Mouse (Mus musculus): ENCODE results near the gene Rnf212b. TPM values are rescaled to one million over a fixed set of nuclear protein-coding genes. Genes with fewer than 3 reads are reported as not detected.

The Rnf212b gene
- polyA plus RNA-seq, 1 experiment from 2014 or later = not detected

DNA sequence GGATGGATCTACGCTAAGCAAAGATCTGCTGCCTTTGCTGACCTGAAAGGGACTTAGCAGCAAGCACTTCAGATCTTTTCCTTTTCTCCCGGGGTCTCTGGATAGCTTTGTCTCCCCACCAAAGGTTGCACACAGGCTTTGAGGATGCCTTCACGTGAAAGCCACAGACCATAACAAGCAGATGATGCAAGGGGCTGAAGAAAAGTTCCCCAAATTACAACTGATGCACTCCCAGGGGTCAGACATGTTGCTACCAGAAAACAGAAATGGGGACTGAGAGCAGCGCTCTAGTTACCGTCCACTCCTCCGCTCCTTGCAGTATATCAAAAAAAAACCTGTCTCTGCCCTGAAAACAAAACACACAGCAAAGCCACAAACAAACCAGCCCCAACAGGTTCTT is 21.8 kb upstream of the Rnf212b start:
- ATAC-seq (ENCODE audit: insufficient read depth, low FRiP score) = no peak
- 74% methylated on average over 6 of the region's 6 CpGs for WGBS
- no peak overlapping the region for H3K4me3 ChIP-seq (replicated peaks; ENCODE audit: low read length)
- no peaks in the 10 kb centered on the region for H3K36me3 ChIP-seq (ENCODE audit: control insufficient read depth, insufficient read depth, low read length)
- no peaks in the 10 kb centered on the region for H3K4me1 ChIP-seq (ENCODE audit: control insufficient read depth, insufficient read depth, low read length)
- no peaks in the 10 kb centered on the region for H3K9me3 ChIP-seq (replicated peaks; ENCODE audit: control insufficient read depth, low read length)
- no peak overlapping the region for H3K9ac ChIP-seq (ENCODE audit: low read length)
- H3K27me3 ChIP-seq (ENCODE audit: control insufficient read depth, insufficient read depth, low read length) = no peaks in the 10 kb centered on the region
- no peak overlapping the region for H3K27ac ChIP-seq (ENCODE audit: low read length)
- H3K4me2 ChIP-seq (ENCODE audit: low read depth, low read length) = no peak overlapping the region

DNA sequence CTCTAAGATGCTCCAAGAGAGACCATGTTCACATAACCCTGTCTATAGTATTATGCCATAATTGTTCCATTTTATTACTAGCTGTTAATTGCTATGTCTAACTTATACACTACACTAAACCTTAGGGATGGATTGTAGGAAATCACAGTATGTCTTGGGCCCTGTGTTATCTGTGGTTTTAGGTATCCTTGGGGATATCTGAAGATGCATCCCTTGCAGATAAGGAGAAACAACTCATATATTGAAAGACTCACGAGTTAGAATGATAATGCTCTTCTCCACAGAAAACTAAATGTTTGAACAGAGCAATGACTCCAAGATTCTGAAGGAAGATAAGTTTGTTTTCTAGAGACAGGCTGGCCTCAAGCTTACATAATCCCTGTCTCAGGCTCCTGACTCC is 20.6 kb upstream of the Rnf212b start:
- Histone ChIP-seq H3K9ac (ENCODE audit: low read length) (no peak overlapping the region), H3K4me2 (ENCODE audit: low read depth, low read length) (no peak overlapping the region), H3K27ac (ENCODE audit: low read length) (no peak overlapping the region), H3K36me3 (ENCODE audit: control insufficient read depth, insufficient read depth, low read length) (no peaks in the 10 kb centered on the region), H3K9me3 (replicated peaks; ENCODE audit: control insufficient read depth, low read length) (no peaks in the 10 kb centered on the region), H3K27me3 (ENCODE audit: control insufficient read depth, insufficient read depth, low read length) (no peaks in the 10 kb centered on the region), H3K4me3 (replicated peaks; ENCODE audit: low read length) (no peak overlapping the region), H3K4me1 (ENCODE audit: control insufficient read depth, insufficient read depth, low read length) (no peaks in the 10 kb centered on the region)
- ATAC-seq (ENCODE audit: insufficient read depth, low FRiP score) = no peak
- 47% methylated on average over 1 of the region's 1 CpGs for WGBS

DNA sequence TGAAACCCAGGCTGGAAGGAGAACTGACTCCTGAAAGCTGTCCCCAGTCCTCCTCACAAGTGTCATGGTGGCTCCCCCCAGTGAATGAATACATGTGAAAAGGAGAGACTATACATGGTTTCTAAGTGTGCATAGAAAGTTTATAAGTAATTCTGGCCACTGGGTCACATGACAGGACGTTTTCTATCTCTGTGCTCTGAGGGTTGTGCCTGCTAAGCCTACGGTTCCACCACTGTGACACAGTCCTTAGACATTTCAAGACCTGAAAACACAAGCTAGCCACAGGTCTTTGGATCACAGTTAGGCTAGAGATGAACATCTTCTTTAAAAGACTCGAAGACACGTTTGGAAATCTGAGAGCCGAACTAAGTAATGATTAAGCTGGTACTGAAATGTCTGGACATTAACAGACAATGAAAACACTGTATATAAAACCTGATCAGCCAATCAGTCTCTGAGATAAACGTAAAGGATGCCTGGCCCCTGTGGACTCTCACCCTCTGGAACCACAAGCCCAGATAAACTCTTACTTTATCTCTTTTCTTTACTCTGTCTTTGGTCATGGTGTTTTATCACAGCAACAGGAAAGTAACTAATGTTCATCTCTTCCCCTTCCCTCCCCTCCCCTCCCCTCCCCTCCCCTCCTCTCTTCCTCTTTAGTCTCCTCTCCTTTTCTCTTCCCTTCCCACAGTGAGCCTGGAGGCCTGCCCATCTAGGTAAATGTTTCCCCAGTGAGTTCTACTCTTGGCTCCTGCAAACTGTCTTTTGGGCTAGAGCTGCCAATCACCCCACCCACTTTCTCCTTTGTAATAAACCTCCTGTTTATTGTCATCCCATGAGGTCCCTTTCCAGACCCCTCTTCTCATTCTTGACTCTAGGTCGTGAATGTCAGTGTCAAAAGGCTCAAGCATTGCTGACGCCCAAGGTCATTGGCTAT is 19.8 kb upstream of the Rnf212b start:
- no peaks in the 10 kb centered on the region for H3K9me3 ChIP-seq (replicated peaks; ENCODE audit: control insufficient read depth, low read length)
- no peak overlapping the region for H3K4me3 ChIP-seq (replicated peaks; ENCODE audit: low read length)
- no peak overlapping the region for H3K4me2 ChIP-seq (ENCODE audit: low read depth, low read length)
- WGBS = 68% methylated on average over 8 of the region's 8 CpGs
- ATAC-seq (ENCODE audit: insufficient read depth, low FRiP score) = no peak
- no peaks in the 10 kb centered on the region for H3K27me3 ChIP-seq (ENCODE audit: control insufficient read depth, insufficient read depth, low read length)
- no peaks in the 10 kb centered on the region for H3K36me3 ChIP-seq (ENCODE audit: control insufficient read depth, insufficient read depth, low read length)
- H3K27ac ChIP-seq (ENCODE audit: low read length) = no peak overlapping the region
- no peaks in the 10 kb centered on the region for H3K4me1 ChIP-seq (ENCODE audit: control insufficient read depth, insufficient read depth, low read length)
- H3K9ac ChIP-seq (ENCODE audit: low read length) = no peak overlapping the region

DNA sequence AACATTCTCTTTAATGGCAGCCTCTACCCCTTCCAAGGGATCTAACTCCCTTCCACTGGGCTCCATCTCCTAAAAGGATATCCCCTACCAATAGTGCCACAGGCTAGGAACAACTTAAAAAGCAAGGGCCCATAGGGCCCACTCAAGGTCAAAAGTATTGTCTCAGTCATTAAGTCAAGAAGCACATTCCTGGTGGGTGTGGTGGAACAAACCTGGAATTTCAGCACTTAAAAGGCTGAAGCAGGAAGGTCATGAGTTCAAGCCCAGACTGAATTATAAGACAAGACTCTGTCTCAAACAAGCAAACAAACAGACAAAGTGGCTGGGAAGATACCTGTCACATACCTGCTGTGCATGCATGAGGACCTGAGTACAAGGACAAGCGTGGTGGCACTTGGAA is 18.0 kb upstream of the Rnf212b start:
- Histone ChIP-seq H3K27me3 (ENCODE audit: control insufficient read depth, insufficient read depth, low read length) (no peaks in the 10 kb centered on the region), H3K4me2 (ENCODE audit: low read depth, low read length) (no peak overlapping the region), H3K4me1 (ENCODE audit: control insufficient read depth, insufficient read depth, low read length) (no peaks in the 10 kb centered on the region), H3K9me3 (replicated peaks; ENCODE audit: control insufficient read depth, low read length) (no peaks in the 10 kb centered on the region), H3K27ac (ENCODE audit: low read length) (no peak overlapping the region), H3K4me3 (replicated peaks; ENCODE audit: low read length) (no peak overlapping the region), H3K36me3 (ENCODE audit: control insufficient read depth, insufficient read depth, low read length) (no peaks in the 10 kb centered on the region), H3K9ac (ENCODE audit: low read length) (no peak overlapping the region)
- WGBS = 71% methylated on average over 1 of the region's 1 CpGs
- no peak for ATAC-seq (ENCODE audit: insufficient read depth, low FRiP score)

DNA sequence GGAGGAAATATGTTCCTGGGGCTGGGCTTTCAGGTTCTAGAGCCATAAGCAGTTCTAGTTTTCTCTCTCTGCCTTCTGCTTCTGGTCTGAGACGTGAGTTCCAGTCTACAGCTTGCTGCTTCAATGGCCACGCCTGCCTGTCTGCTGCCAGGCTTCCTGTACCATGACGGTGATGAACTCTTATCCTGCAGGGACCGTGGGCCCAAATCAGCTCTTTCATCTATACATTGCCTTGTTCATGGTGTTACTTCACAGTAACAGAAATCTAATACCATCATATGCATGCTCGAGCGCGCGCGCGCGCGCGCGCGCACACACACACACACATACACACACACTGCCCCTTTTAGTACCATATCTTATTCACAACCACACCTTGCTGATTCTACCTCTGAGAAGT is 17.2 kb upstream of the Rnf212b start:
- WGBS = 92% methylated on average over 15 of the region's 15 CpGs
- H3K9ac ChIP-seq (ENCODE audit: low read length) = no peak overlapping the region
- H3K36me3 ChIP-seq (ENCODE audit: control insufficient read depth, insufficient read depth, low read length) = no peaks in the 10 kb centered on the region
- no peak overlapping the region for H3K4me3 ChIP-seq (replicated peaks; ENCODE audit: low read length)
- H3K9me3 ChIP-seq (replicated peaks; ENCODE audit: control insufficient read depth, low read length) = no peaks in the 10 kb centered on the region
- ATAC-seq (ENCODE audit: insufficient read depth, low FRiP score) = no peak
- H3K4me2 ChIP-seq (ENCODE audit: low read depth, low read length) = no peak overlapping the region
- H3K4me1 ChIP-seq (ENCODE audit: control insufficient read depth, insufficient read depth, low read length) = no peaks in the 10 kb centered on the region
- H3K27ac ChIP-seq (ENCODE audit: low read length) = no peak overlapping the region
- H3K27me3 ChIP-seq (ENCODE audit: control insufficient read depth, insufficient read depth, low read length) = no peaks in the 10 kb centered on the region

DNA sequence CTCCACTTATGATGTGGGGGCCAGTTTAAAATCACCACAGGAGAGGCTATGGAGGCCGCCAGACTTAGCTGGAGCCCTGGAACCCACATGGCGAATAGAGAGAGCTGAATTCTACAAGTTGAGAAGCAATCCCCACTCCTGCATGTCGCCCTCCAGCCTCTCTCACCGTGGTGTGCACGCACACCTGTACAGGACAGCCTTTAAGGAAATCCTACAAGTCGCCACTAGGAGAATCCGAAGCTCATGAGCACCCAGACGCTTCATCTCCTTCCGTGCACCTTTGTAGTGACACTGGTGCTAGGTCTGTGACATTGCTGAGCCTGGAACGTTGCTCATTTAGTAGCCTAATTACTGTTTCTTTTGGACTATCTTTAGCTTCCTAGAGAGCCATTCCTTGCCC is 14.3 kb upstream of the Rnf212b start:
- WGBS = 49% methylated on average over 10 of the region's 10 CpGs
- no peak for ATAC-seq (ENCODE audit: insufficient read depth, low FRiP score)

DNA sequence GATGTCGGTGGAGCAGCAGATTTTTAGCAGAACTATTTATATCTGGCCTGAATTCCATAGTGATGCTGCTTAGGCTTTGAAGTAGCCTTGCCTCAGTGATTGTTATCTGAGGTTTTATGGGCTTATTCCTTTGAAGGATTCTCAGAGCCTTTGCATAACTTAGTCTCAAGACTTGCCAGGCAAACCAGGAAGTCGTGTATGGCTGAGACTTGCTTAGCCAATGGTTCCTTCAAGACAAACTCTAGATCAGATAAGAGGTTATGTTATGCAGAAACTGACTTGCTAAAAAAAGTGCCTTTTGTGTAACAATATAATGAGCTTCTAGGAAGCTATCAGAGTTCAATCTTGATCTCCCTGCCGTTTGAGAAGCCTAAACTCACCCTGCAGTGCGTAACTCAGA is 11.5 kb upstream of the Rnf212b start:
- Histone ChIP-seq H3K9me3 (replicated peaks; ENCODE audit: control insufficient read depth, low read length) (no peaks in the 10 kb centered on the region), H3K4me2 (ENCODE audit: low read depth, low read length) (no peak overlapping the region), H3K27ac (ENCODE audit: low read length) (no peak overlapping the region), H3K36me3 (ENCODE audit: control insufficient read depth, insufficient read depth, low read length) (no peaks in the 10 kb centered on the region), H3K27me3 (ENCODE audit: control insufficient read depth, insufficient read depth, low read length) (no peaks in the 10 kb centered on the region), H3K9ac (ENCODE audit: low read length) (no peak overlapping the region), H3K4me3 (replicated peaks; ENCODE audit: low read length) (no peak overlapping the region), H3K4me1 (ENCODE audit: control insufficient read depth, insufficient read depth, low read length) (no peaks in the 10 kb centered on the region)
- no peak for ATAC-seq (ENCODE audit: insufficient read depth, low FRiP score)
- 74% methylated on average over 4 of the region's 4 CpGs for WGBS

More for the DNA sequence above, 14.3 kb upstream of the Rnf212b start:
- H3K4me2 ChIP-seq (ENCODE audit: low read depth, low read length) = no peak overlapping the region
- no peaks in the 10 kb centered on the region for H3K4me1 ChIP-seq (ENCODE audit: control insufficient read depth, insufficient read depth, low read length)
- no peaks in the 10 kb centered on the region for H3K27me3 ChIP-seq (ENCODE audit: control insufficient read depth, insufficient read depth, low read length)
- no peak overlapping the region for H3K9ac ChIP-seq (ENCODE audit: low read length)
- no peak overlapping the region for H3K27ac ChIP-seq (ENCODE audit: low read length)
- no peaks in the 10 kb centered on the region for H3K36me3 ChIP-seq (ENCODE audit: control insufficient read depth, insufficient read depth, low read length)
- H3K9me3 ChIP-seq (replicated peaks; ENCODE audit: control insufficient read depth, low read length) = no peaks in the 10 kb centered on the region
- H3K4me3 ChIP-seq (replicated peaks; ENCODE audit: low read length) = no peak overlapping the region

DNA sequence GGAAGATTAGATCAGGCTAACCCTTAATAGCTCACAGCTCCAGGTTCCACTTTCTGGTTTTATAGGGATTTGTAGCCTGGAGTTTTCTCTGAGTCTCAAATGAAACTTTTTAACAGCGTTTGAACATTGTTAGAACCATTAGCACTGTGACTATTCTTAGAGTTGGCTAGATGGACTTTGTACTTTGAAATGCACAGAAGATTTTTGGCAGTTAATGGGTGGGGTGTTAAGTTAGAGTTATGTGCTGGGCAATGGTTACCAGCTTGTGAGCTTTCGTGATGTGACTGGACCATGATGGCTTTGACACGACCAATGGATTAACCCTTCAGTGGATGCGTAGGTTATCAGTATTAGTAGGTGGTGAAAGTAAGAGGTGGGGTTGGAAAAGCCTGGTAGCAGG is 7.8 kb upstream of the Rnf212b start:
- Histone ChIP-seq H3K9ac (ENCODE audit: low read length) (no peak overlapping the region), H3K4me3 (replicated peaks; ENCODE audit: low read length) (no peak overlapping the region), H3K4me2 (ENCODE audit: low read depth, low read length) (no peak overlapping the region), H3K36me3 (ENCODE audit: control insufficient read depth, insufficient read depth, low read length) (no peaks in the 10 kb centered on the region), H3K27me3 (ENCODE audit: control insufficient read depth, insufficient read depth, low read length) (no peaks in the 10 kb centered on the region), H3K9me3 (replicated peaks; ENCODE audit: control insufficient read depth, low read length) (no peaks in the 10 kb centered on the region), H3K4me1 (ENCODE audit: control insufficient read depth, insufficient read depth, low read length) (no peaks in the 10 kb centered on the region), H3K27ac (ENCODE audit: low read length) (no peak overlapping the region)
- ATAC-seq (ENCODE audit: insufficient read depth, low FRiP score) = no peak
- WGBS = 67% methylated on average over 4 of the region's 4 CpGs

DNA sequence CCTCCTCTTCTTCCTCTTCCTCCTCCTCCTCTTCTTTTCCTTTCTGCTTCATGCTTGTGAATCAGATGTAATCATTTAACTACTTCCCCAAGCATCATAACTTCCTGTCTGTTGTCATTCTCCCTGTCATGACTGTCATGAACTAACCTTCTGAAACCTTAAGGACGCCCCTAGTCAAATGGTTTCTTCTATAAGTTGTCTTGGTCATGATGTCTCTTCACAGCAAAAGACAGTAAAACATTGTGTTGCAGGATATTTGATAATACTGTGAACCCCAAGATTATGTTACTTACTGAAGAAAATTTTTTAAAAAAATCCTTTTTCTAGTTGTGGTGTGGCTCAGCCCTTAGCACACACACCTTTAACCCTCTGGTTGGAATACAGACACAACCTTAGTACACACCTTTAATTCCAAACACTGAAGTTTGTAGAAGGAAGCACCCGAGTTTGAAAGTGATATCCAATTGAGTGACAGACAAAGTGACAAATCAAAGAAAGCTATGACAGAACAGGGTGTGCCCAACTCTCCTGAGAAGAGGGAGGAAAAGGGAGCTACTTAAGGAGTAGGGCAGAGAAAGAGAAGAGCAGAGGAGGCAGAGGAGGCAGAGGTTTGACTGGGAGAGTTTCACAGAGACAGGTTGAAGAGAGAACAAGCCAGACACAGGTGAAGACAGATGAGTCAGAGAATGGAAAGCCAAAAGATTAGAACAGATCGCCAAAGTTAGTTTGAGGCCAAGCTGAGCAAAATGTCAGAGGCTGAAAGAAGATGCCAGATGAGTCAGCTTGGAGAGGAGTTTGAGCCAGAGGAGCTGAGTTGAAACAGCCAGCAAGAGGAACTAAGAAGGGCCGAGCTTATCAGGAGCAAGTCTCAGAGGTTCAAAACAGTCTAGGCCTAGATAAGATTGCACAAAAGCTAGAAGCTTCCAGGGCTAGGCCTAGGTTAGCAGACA is 4.9 kb upstream of the Rnf212b start:
- no peak for ATAC-seq (ENCODE audit: insufficient read depth, low FRiP score)
- WGBS = 60% methylated on average over 4 of the region's 4 CpGs

More for the DNA sequence above, 4.9 kb upstream of the Rnf212b start:
- no peaks in the 10 kb centered on the region for H3K4me1 ChIP-seq (ENCODE audit: control insufficient read depth, insufficient read depth, low read length)
- no peak overlapping the region for H3K9ac ChIP-seq (ENCODE audit: low read length)
- no peaks in the 10 kb centered on the region for H3K36me3 ChIP-seq (ENCODE audit: control insufficient read depth, insufficient read depth, low read length)
- no peak overlapping the region for H3K4me2 ChIP-seq (ENCODE audit: low read depth, low read length)
- no peak overlapping the region for H3K27ac ChIP-seq (ENCODE audit: low read length)
- H3K9me3 ChIP-seq (replicated peaks; ENCODE audit: control insufficient read depth, low read length) = no peaks in the 10 kb centered on the region
- no peaks in the 10 kb centered on the region for H3K27me3 ChIP-seq (ENCODE audit: control insufficient read depth, insufficient read depth, low read length)
- H3K4me3 ChIP-seq (replicated peaks; ENCODE audit: low read length) = no peak overlapping the region
